Mouse (Mus musculus): ENCODE data around the gene Ankrd39.

Ankrd39 gene

GRCm38 (mm10) chr1:36572140-36572700, 25.0 kb upstream of the Ankrd39 start:
- no peak for DNase-seq

- DNase-seq, result peak; percentile 76
Observed at GRCm38 (mm10) chr1:36571627-36572026, 24.4 kb upstream of the Ankrd39 start.

- no peak for DNase-seq
Observed at GRCm38 (mm10) chr1:36570320-36570719, 23.1 kb upstream of the Ankrd39 start.

- no peak for DNase-seq
Observed at GRCm38 (mm10) chr1:36569694-36570276, 22.5 kb upstream of the Ankrd39 start.

- DNase-seq, result no peak
Observed at GRCm38 (mm10) chr1:36568776-36569175, 21.5 kb upstream of the Ankrd39 start.

GRCm38 (mm10) chr1:36567818-36568603, 20.8 kb upstream of the Ankrd39 start:
- no peak for DNase-seq

GRCm38 (mm10) chr1:36566425-36566824, 19.2 kb upstream of the Ankrd39 start:
- DNase-seq, result no peak

- DNase-seq, result no peak
Observed at GRCm38 (mm10) chr1:36564101-36564500, 16.9 kb upstream of the Ankrd39 start.

- DNase-seq, result no peak
Observed at GRCm38 (mm10) chr1:36563632-36564031, 16.4 kb upstream of the Ankrd39 start.

GRCm38 (mm10) chr1:36563197-36563596, 16.0 kb upstream of the Ankrd39 start:
- DNase-seq, result no peak

- DNase-seq, result no peak
Observed at GRCm38 (mm10) chr1:36562388-36562787, 15.1 kb upstream of the Ankrd39 start.

- DNase-seq, result no peak
Observed at GRCm38 (mm10) chr1:36560903-36561302, 13.7 kb upstream of the Ankrd39 start.

GRCm38 (mm10) chr1:36559888-36560287, 12.6 kb upstream of the Ankrd39 start:
- no peak for DNase-seq

GRCm38 (mm10) chr1:36559256-36559655, 12.0 kb upstream of the Ankrd39 start:
- DNase-seq, result no peak

- peak; percentile 77 for DNase-seq
Observed at GRCm38 (mm10) chr1:36558031-36558993, 11.1 kb upstream of the Ankrd39 start, which contains the start of gene Sema4c. TSS of gene Sema4c (minus strand) at chr1:36558349.

- peak; percentile 79 for DNase-seq
Observed at GRCm38 (mm10) chr1:36557457-36558011, 10.3 kb upstream of the Ankrd39 start.

- DNase-seq, result peak; percentile 88
Observed at GRCm38 (mm10) chr1:36556553-36557456, 9.6 kb upstream of the Ankrd39 start.

- DNase-seq, result no peak
Observed at GRCm38 (mm10) chr1:36555798-36556395, 8.7 kb upstream of the Ankrd39 start.

GRCm38 (mm10) chr1:36554633-36555399, 7.6 kb upstream of the Ankrd39 start:
- no peak for DNase-seq

- no peak for DNase-seq
Observed at GRCm38 (mm10) chr1:36552506-36552905, 5.3 kb upstream of the Ankrd39 start.
